Comparison of ENCODE assay signal across 9 mouse cellular contexts in genomic region chr6:83442639-83443038, GRCm38 (mm10). TPM values are rescaled to one million over a fixed set of nuclear protein-coding genes. Genes with fewer than 3 reads are reported as not detected.
DNase-seq lines count a peak whose midpoint lies in the region; ATAC-seq and TF ChIP-seq lines count a peak whose summit lies in the region.
"Had no signal": no experiment of that assay in that cellular context is flagged by ENCODE, and none has a peak within 500 bp of the region (broad histone marks: within the 10 kb centered on the region; RNA-seq: fewer than 3 reads in every experiment).

No protein-coding gene starts in this region.

- no peaks in the 10 kb centered on the region for H3K9me3 ChIP-seq in embryonic facial prominence, embryonic 11.5 days (replicated peaks; ENCODE audit: control insufficient read depth, low read length)
- no peaks in the 10 kb centered on the region for H3K9me3 ChIP-seq in limb, embryonic 10.5 days (replicated peaks)

- no peak for TF ChIP-seq POLR2A in heart, adult 2 months (IDR thresholded peaks at IDR 0.05; ENCODE audit: insufficient read depth, low read depth, low read length)
- TF ChIP-seq POLR2A in small intestine, adult 2 months (IDR thresholded peaks at IDR 0.05; ENCODE audit: low read depth, low read length), result no peak

- peaks cover 51% of the 10 kb centered on the region for H3K79me3 ChIP-seq in C2C12 (ENCODE audit: low read depth)

- no peak overlapping the region for H3K4me3 ChIP-seq in heart, adult 2 months
- H3K4me3 ChIP-seq in C2C12 (ENCODE audit: insufficient read depth, poor library complexity, severe bottlenecking), result no peak overlapping the region
- H3K4me3 ChIP-seq in embryonic facial prominence, embryonic 11.5 days (ENCODE audit: low read depth, low read length), result no peak overlapping the region
- peak overlapping the region; percentile 71 for H3K4me3 ChIP-seq in limb, embryonic 10.5 days
- no peak overlapping the region for H3K4me3 ChIP-seq in small intestine, adult 2 months (ENCODE audit: low read depth, low read length)

- WGBS in heart, adult 2 months, result 47% methylated on average over 3 of the region's 3 CpGs
- 38% methylated on average over 3 of the region's 3 CpGs for WGBS in embryonic facial prominence, embryonic 11.5 days
- 51% methylated on average over 3 of the region's 3 CpGs for WGBS in limb, embryonic 10.5 days
- WGBS in small intestine, adult 2 months, result 31% methylated on average over 3 of the region's 3 CpGs

- TF ChIP-seq CTCF in heart, adult 2 months (IDR thresholded peaks at IDR 0.05), result no peak
- no peak for TF ChIP-seq CTCF in C2C12 (IDR thresholded peaks at IDR 0.05; ENCODE audit: control insufficient read depth, insufficient read depth, insufficient read length)
- no peak for TF ChIP-seq CTCF in small intestine, adult 2 months (IDR thresholded peaks at IDR 0.05; ENCODE audit: extremely low read depth, insufficient read length, insufficient replicate concordance, low read depth, low read length)

- no peaks in the 10 kb centered on the region for H3K27me3 ChIP-seq in heart, adult 2 months (ENCODE audit: control insufficient read depth, insufficient read depth, low read length)
- no peaks in the 10 kb centered on the region for H3K27me3 ChIP-seq in C2C12 (ENCODE audit: control insufficient read depth, insufficient read depth, insufficient read length)
- H3K27me3 ChIP-seq in embryonic facial prominence, embryonic 11.5 days (ENCODE audit: control insufficient read depth, insufficient read depth, low read length), result no peaks in the 10 kb centered on the region
- no peaks in the 10 kb centered on the region for H3K27me3 ChIP-seq in limb, embryonic 10.5 days (ENCODE audit: low read depth, poor library complexity, severe bottlenecking)
- H3K27me3 ChIP-seq in small intestine, adult 2 months (ENCODE audit: control insufficient read depth, insufficient read depth, low read length), result no peaks in the 10 kb centered on the region
- H3K27me3 ChIP-seq: Patski had no signal

- peaks cover 6% of the 10 kb centered on the region for H3K79me2 ChIP-seq in heart, adult 2 months (replicated peaks; ENCODE audit: control insufficient read depth, insufficient read depth, low read length)
- peaks cover 94% of the 10 kb centered on the region for H3K79me2 ChIP-seq in C2C12 (ENCODE audit: control insufficient read depth, insufficient read depth)

- peaks cover 7% of the 10 kb centered on the region for H3K36me3 ChIP-seq in heart, adult 2 months (ENCODE audit: control insufficient read depth, insufficient read depth, low read length)
- peaks cover 25% of the 10 kb centered on the region for H3K36me3 ChIP-seq in C2C12 (ENCODE audit: control insufficient read depth, insufficient read depth)
- peaks cover 3% of the 10 kb centered on the region; the same call in 1 of the 2 replicates for H3K36me3 ChIP-seq in embryonic facial prominence, embryonic 11.5 days (replicated peaks; ENCODE audit: control insufficient read depth, insufficient read depth, low read depth, low read length)
- H3K36me3 ChIP-seq in limb, embryonic 10.5 days, result peaks cover 65% of the 10 kb centered on the region
- H3K36me3 ChIP-seq in small intestine, adult 2 months (ENCODE audit: control insufficient read depth, insufficient read depth, low read length), result peaks cover 8% of the 10 kb centered on the region; the same call in 1 of the 2 replicates

- intact Hi-C loops in heart, adult 2 months (cut with DNase I), result loop anchor here (2.0 kb wide), 2 partner anchors 32 to 62 kb away; no protein-coding TSS in a partner anchor

- no peak for TF ChIP-seq EP300 in heart, adult 2 months (IDR thresholded peaks at IDR 0.05; ENCODE audit: insufficient read depth, low read depth, low read length)

- no peak for ATAC-seq in embryonic facial prominence, embryonic 11.5 days (replicated peaks; ENCODE audit: insufficient number of reproducible peaks, low FRiP score, low TSS enrichment, low read depth)

- H3ac ChIP-seq in C2C12 (ENCODE audit: control insufficient read depth, insufficient read length, low read depth), result peak overlapping the region; percentile 27

- H3K4me2 ChIP-seq in embryonic facial prominence, embryonic 11.5 days (ENCODE audit: low read depth, low read length), result no peak overlapping the region

- no peak overlapping the region for H3K9ac ChIP-seq in heart, adult 2 months (ENCODE audit: low read depth, low read length)
- peak overlapping the region; percentile 37 for H3K9ac ChIP-seq in embryonic facial prominence, embryonic 11.5 days (replicated peaks; ENCODE audit: low read length)

- no peak for DNase-seq in heart, adult 2 months
- DNase-seq in heart, adult 9 months (ENCODE audit: low spot score in 2 of 2), result no peak
- no peak for DNase-seq in embryonic facial prominence, embryonic 11.5 days (ENCODE audit: low spot score)
- no peak for DNase-seq in limb, embryonic 10.5 days (ENCODE audit: low spot score)
- no peak for DNase-seq in layer of hippocampus, postnatal 14 days (ENCODE audit: low spot score in 2 of 2)
- no peak for DNase-seq in right cerebral cortex, postnatal 36 days (ENCODE audit: low spot score in 2 of 2)

- peaks cover 43% of the 10 kb centered on the region for H3K4me1 ChIP-seq in heart, adult 2 months (ENCODE audit: control insufficient read depth, insufficient read depth, low read length)
- H3K4me1 ChIP-seq in embryonic facial prominence, embryonic 11.5 days (ENCODE audit: control insufficient read depth, insufficient read depth, low read length), result peaks cover 14% of the 10 kb centered on the region
- H3K4me1 ChIP-seq in limb, embryonic 10.5 days, result peaks cover 86% of the 10 kb centered on the region
- H3K4me1 ChIP-seq in small intestine, adult 2 months (ENCODE audit: control insufficient read depth, insufficient read depth, insufficient read length, low read length), result peaks cover 60% of the 10 kb centered on the region

- H3K27ac ChIP-seq in heart, adult 2 months, result peak overlapping the region; percentile 95
- no peak overlapping the region for H3K27ac ChIP-seq in embryonic facial prominence, embryonic 11.5 days (replicated peaks; ENCODE audit: low read depth, low read length)
- H3K27ac ChIP-seq in limb, embryonic 10.5 days, result 0 out of 2 replicates have a peak overlapping the region, but pooled peaks have one; percentile 90
- H3K27ac ChIP-seq in small intestine, adult 2 months (ENCODE audit: insufficient read depth, low read depth, low read length), result peak overlapping the region; percentile 27

TF ChIP-seq in C2C12, 6 proteins besides CTCF, POLR2A, EP300 and RAD21:
- peak; percentile 36 for TF ChIP-seq MAX (IDR thresholded peaks at IDR 0.05)
- TF ChIP-seq MYOG (IDR thresholded peaks at IDR 0.05; ENCODE audit: control insufficient read depth, extremely low read depth, insufficient read length), result no peak
- TF ChIP-seq USF1 (IDR thresholded peaks at IDR 0.05; ENCODE audit: low read depth), result no peak
- TF ChIP-seq CEBPB (IDR thresholded peaks at IDR 0.05; ENCODE audit: low read depth), result no peak
- TF ChIP-seq MYOD1 (IDR thresholded peaks at IDR 0.05; ENCODE audit: control insufficient read depth, insufficient read length, low read depth), result peak; percentile 67
- peak; percentile 68 for TF ChIP-seq FOSL1 (IDR thresholded peaks at IDR 0.05; ENCODE audit: insufficient read depth, low read length, poor library complexity, severe bottlenecking)

RNA-seq across cellular contexts. Expression of gene Tet3, which starts 16.2 kb away (rescaled TPM):
- total RNA-seq in heart, adult 2 months (2021), result 10 to 100 TPM; 13.7 to 23.6 TPM
- polyA plus RNA-seq in heart, adult 2 months (2012; rRNA removed), result 6.2 and 7.6 TPM in 2 replicates
- polyA plus RNA-seq in C2C12 (2012; fragmentation: generic; extraction: Trizol), result 6.0 TPM
- 24.3 and 27.9 TPM in 2 replicates for polyA plus RNA-seq in embryonic facial prominence, embryonic 11.5 days (2014; fragmentation: Nextera tagmentation; extraction: Ambion mirVana)
- 40.1 and 42.7 TPM in 2 replicates for polyA plus RNA-seq in limb, embryonic 10.5 days (2016; fragmentation: Nextera tagmentation; extraction: Ambion mirVana)
- polyA plus RNA-seq in small intestine, adult 2 months (2012; rRNA removed), result 9.0 and 15.4 TPM in 2 replicates
- total RNA-seq in layer of hippocampus, postnatal 14 days (2021), result 100 to 1,000 TPM in 1 of 2 experiments, 10 to 100 TPM in 1; 97.1 to 102 TPM
